Mouse (Mus musculus) CD4-positive naive resting alpha-beta T cell, adult 76 days (primary cell): ENCODE results near the gene Nfix. TPM values are rescaled to one million over a fixed set of nuclear protein-coding genes. Genes with fewer than 3 reads are reported as not detected.

Experiments used
- total RNA-seq: library from RNA; stranded (reverse); gene quantifications from one replicate; pipeline ENCODE4 v1.2.4, GENCODE M21; 2023

Nfix gene
- total RNA-seq, result 18.7 TPM

GRCm38 (mm10) chr8:84799999-84800831 is at the start of gene Nfix:
Gene Nfix (minus strand): TSS chr8:84800344.

GRCm38 (mm10) chr8:84846722-84847572 is 46.8 kb upstream of the Nfix start, which contains the start of gene Calr:
Gene Calr (minus strand): TSS chr8:84846934.

GRCm38 (mm10) chr8:84840248-84840999 is 40.3 kb upstream of the Nfix start, which contains the start of gene Rad23a:
Gene Rad23a (minus strand): TSS chr8:84840665.

GRCm38 (mm10) chr8:84831490-84831889 is 31.3 kb upstream of the Nfix start, which contains the start of gene Gadd45gip1:
Gene Gadd45gip1 (plus strand): TSS chr8:84831522.

GRCm38 (mm10) chr8:84822723-84823122 is 22.6 kb upstream of the Nfix start, which contains the start of gene Dand5:
Gene Dand5 (minus strand): TSS chr8:84822823.

GRCm38 (mm10) chr8:84722850-84723570 is 77.1 kb downstream of the Nfix start, which contains the start of gene G430095P16Rik:
Gene G430095P16Rik (plus strand): TSS chr8:84723007.

GRCm38 (mm10) chr8:84700941-84701911 is 98.9 kb downstream of the Nfix start, which contains the start of gene Lyl1:
Gene Lyl1 (plus strand): TSS chr8:84701457.

GRCm38 (mm10) chr8:84687705-84688100 is 112.4 kb downstream of the Nfix start, which contains the start of gene Nacc1:
Gene Nacc1 (minus strand): TSS chr8:84687862.

GRCm38 (mm10) chr8:84686191-84687002 is 113.7 kb downstream of the Nfix start, which contains the start of gene Trmt1:
Gene Trmt1 (plus strand): TSS chr8:84686307.

GRCm38 (mm10) chr8:84662581-84663065 is 137.5 kb downstream of the Nfix start, which contains the start of gene Ier2:
Gene Ier2 (minus strand): TSS chr8:84662852.

Other genes starting within 250 kb of the Nfix start
- gene Ier2, start 137.5 kb downstream of the Nfix start, total RNA-seq, result 197 TPM
- 184 TPM for gene Trmt1, start 114.0 kb downstream of the Nfix start, total RNA-seq
- gene Nacc1, start 112.5 kb downstream of the Nfix start, total RNA-seq, result 41.1 TPM
- gene Lyl1, start 98.9 kb downstream of the Nfix start, total RNA-seq, result 9.1 TPM
- gene G430095P16Rik, start 77.3 kb downstream of the Nfix start, total RNA-seq, result 11.7 TPM
- gene Dand5, start 22.5 kb upstream of the Nfix start, total RNA-seq, result 4.9 TPM
- gene Gadd45gip1, start 31.2 kb upstream of the Nfix start, total RNA-seq, result 13.2 TPM
- 70.4 TPM for gene Rad23a, start 40.3 kb upstream of the Nfix start, total RNA-seq
- 445 TPM for gene Calr, start 46.6 kb upstream of the Nfix start, total RNA-seq
- gene Farsa, start 56.6 kb upstream of the Nfix start, total RNA-seq, result 68.4 TPM
- 4.2 TPM for gene Syce2, start 71.8 kb upstream of the Nfix start, total RNA-seq
- 21.0 TPM for gene Gcdh, start 93.6 kb upstream of the Nfix start, total RNA-seq
- gene Klf1, start 101.6 kb upstream of the Nfix start, total RNA-seq, result 0.62 TPM
- 8.8 TPM for gene Dnase2a, start 108.2 kb upstream of the Nfix start, total RNA-seq
- 0.15 TPM for gene Mast1, start 137.0 kb upstream of the Nfix start, total RNA-seq
- not detected for gene Rtbdn, start 146.6 kb upstream of the Nfix start, total RNA-seq
- not detected for gene Gm49661, start 169.1 kb upstream of the Nfix start, total RNA-seq
- gene Prdx2, start 169.2 kb upstream of the Nfix start, total RNA-seq, result 57.7 TPM
- gene Rnaseh2a, start 169.4 kb upstream of the Nfix start, total RNA-seq, result 28.2 TPM
- 1,783 TPM for gene Junb, start 178.4 kb upstream of the Nfix start, total RNA-seq
- gene Hook2, start 190.3 kb upstream of the Nfix start, total RNA-seq, result 6.6 TPM
- gene Best2, start 214.2 kb upstream of the Nfix start, total RNA-seq, result not detected
- gene Asna1, start 224.9 kb upstream of the Nfix start, total RNA-seq, result 55.2 TPM
- 167 TPM for gene Trir, start 226.5 kb upstream of the Nfix start, total RNA-seq
- 68.9 TPM for gene Tnpo2, start 236.6 kb upstream of the Nfix start, total RNA-seq